Mouse (Mus musculus) urinary bladder, adult 18-20 months (tissue): ENCODE measurements around the gene Mthfd2.
"Not testable (repeated sequence)": the region's sequence is repeated elsewhere in the genome, so short reads cannot be mapped to it uniquely, and the experiment has no call there.

Experiments
- DNase-seq, 2 experiments: peaks; one replicate each; pipeline ENCODE4 v3.0.0; 2022; ENCODE audit warnings: low spot score in 2 of 2, mixed read lengths in 2 of 2

Gene Mthfd2

GRCm38 (mm10) chr6:83325525-83326393 lies at the start of gene Mthfd2, which contains the start of gene Mob1a:
Mthfd2 (minus strand) TSS chr6:83325908.
Mob1a (plus strand) TSS chr6:83326016.
- peak; percentile 92 to 94 for DNase-seq

GRCm38 (mm10) chr6:83373704-83374300 lies 48.1 kb upstream of the Mthfd2 start:
- DNase-seq = no peak

DNA sequence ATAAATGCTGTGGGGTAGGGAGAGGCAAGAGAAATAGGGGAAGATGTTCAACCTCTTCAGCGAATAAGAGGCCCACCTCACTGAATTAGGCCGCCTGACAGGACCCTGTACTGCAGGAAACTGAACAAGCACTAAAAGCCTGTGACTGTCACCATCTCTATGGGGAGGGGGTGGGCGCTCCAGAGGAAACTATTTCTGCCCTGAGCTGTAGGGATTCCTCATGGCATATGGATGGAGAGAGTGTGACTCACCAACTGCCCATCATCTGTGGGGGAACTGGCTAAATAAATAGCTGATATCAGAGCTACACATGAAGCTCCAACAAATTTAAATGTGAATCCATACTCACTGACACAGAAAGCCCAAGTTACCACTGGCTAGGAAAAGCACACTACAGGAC lies 45.6 kb upstream of the Mthfd2 start:
- DNase-seq = no peak

GRCm38 (mm10) chr6:83370316-83370965 lies 44.7 kb upstream of the Mthfd2 start:
- no peak for DNase-seq

DNA sequence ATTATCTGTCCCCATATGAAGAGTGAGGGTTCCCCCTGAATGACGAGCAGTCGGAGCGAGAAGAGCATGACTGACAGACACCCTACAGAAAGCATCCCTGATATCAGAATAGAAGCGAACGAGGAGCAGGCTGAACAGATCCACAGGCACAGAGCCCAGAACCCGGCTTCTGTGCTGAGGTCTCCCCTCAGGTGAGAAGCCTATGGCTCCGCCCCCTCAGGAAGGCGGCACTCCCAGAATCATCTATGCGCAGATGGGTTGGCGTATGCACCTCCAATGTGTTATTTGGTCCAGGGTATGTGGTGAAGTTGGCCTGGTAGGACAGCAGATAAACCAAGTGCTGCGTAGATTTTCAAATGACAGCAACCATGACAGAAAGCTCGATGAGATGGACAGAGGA lies 37.4 kb upstream of the Mthfd2 start:
- no peak for DNase-seq

DNA sequence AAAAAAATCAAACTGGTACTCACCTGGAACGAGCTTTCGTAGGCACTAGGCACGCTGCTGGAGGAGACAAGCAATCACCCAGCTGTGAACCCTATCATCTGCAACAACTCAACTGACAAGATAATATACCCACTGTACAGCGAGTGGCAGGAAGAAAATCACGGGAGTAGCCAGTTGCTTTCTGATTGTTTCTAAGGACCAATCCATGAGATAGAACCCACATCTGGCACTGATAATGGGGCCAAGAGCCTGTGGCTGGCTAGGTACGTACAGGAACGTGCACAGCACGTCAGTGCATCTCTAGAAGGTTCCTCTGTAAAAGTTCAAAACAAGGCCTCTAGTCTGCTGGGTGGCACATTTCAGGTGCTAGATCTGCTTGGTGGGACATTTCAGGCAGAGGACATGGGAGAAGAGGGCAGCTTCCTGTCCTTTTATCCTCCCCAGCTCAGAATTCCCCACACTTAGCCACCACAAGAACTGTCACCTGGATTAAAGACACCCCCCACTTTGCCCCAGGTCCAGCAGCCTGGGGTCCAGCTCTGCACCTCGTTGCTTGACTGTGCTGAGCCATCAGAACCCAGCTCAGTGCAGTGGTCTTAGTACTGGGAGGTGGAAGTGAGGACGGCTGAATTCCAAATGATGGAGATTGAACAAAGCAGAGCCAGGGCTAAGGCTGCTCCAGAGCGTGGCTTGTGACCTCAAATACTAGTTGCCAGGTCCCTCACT lies 36.0 kb upstream of the Mthfd2 start:
- DNase-seq = no peak

GRCm38 (mm10) chr6:83357436-83357835 lies 31.7 kb upstream of the Mthfd2 start:
- DNase-seq = no peak

GRCm38 (mm10) chr6:83356569-83357138 lies 30.9 kb upstream of the Mthfd2 start:
- peak; percentile 56 to 62 for DNase-seq

- no peak for DNase-seq
Observed at GRCm38 (mm10) chr6:83354856-83355781, 29.4 kb upstream of the Mthfd2 start.

DNA sequence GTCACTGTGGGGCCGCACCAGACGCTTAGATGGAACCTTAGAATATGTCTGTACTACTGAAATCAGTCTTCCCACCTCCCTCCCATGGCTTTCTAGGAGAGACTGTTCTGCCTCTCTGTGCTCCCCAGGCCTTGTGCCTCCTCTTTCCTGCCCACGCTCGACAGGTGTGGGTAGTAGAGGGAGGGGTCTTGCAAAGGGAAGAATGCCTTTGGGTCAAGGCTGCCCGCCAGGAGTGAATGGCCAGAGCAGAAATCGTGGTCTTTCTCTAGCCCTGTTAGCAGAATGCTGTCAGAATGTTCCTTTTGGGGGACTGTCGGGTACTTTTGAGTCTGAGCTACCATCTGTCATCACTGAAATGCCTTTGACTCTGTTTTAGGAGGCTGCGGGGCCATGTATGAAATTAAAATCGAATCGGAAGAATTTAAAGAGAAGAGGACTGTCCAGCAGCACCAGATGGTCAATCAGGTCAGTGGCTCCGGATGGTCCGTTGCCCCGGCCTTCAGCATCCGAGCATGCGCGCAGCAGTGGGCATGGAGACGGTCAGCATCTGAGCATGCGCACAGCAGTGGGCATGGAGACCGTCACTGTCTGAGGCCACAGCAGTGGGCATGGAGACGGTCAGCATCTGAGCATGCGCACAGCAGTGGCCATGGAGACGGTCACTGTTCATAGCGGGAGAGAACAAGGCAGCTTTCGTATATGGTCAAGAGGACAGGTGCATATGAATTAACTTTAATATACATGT lies 27.1 kb upstream of the Mthfd2 start:
- DNase-seq = no peak

DNA sequence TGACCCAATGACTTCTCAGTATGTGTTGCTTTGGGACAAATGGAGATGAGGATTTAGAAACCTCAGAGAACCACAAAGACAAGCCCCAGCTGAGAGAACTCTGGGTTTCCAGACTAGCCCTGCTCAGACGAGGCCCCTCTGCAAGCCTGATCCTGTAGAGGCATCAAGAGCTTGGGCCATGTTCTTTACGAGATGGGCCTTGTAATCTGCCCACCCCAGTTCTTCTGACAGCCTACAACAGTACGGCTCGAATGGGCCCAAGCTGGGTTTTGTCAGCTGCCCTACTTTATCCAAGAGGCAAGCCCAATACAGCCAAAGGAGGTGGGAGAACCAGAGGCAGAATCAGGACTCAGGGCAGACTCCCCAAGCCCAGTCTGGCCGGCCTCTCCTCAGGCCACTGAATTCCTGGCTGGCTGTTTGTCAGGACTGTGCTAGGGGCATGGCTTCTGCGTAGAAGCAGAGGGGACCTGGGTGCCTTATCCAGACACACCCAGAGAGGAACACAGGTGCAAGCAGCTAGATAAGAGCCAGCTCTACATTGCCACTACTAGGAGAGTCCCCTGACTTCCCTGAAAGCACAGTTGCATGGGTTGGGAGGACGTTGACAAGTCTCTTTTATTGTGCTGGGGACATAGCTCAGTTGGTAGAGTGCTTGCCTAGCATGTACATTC lies 25.9 kb upstream of the Mthfd2 start:
- no peak for DNase-seq

DNA sequence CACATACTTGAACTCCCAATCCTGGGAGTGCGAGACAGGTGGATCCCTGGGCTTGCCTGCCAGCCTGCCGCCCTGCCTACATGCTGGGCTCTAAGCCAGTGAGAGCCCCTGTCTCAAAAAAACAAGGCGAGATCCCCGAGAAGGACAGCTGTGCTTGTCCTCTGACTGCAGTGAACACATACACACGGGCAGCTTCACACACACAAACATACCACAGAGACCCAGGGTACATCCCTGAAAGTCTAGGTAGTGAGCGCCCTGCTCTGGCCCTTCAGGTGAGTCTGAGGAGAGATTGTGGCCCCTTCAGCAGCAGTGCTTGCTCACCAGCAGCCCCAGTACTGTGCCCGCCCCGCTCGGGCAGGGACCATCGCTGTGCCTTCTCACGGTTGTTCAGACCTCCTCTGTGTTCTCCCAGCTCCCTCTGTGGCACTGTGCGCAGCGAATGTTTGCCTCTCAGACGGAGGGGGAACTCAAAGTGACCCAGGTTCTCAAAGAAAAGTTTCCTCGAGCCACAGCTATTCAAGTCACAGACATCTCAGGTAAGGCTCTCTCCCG lies 25.2 kb upstream of the Mthfd2 start:
- no peak for DNase-seq

DNA sequence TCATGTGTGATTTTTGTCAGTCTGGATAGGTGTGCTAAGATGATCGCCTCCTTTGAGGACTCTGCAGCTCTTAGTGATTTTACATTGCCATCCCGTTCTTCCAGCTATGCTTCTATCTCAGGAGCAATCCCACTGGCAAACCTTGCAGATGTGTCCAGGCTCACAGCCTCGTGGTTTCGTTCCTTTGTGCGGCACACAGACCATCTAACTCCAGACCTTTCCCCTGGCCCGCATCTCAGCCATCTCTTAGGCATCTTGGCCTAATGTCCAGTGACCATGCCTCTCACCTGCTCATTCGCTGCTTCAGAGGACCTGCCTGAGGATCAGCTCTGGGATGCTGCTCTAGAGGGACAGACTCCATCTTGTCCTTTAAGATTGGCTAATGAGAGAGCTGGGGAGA lies 24.5 kb upstream of the Mthfd2 start:
- no peak for DNase-seq

DNA sequence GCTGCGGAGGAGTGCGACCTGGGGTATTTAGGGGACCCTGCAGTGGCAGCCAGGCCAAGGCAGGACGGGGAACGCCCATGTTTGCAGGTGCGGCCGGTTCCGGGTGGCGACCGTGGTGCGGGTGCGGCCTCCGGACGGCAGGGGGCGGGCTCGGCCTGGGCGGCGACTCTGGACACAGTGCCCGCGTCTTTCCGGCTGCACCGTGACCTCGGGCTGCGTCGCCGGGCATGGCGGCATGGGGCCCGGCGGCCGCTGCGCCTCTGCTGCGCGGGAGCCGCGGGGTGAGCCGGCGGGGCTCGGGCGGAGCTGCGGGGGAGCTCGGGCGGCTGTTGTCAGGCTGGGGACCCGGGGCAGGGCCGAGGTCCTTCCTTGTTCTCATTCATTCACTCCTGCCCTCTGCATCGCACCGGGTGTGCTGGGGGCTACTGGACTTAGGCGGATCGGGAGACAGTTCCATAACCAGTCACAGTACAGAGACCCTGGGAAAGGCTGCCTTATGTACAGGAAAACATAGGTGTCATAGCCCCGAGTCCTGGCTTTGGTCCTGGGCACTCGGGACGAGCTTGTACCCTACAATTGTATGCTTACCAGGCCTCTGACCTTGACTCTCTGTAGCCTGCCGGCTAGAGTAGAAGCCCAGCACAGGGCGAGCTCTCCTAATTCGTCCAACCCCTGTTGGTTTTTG lies 23.7 kb upstream of the Mthfd2 start:
- peak; percentile 85 to 98 for DNase-seq

DNA sequence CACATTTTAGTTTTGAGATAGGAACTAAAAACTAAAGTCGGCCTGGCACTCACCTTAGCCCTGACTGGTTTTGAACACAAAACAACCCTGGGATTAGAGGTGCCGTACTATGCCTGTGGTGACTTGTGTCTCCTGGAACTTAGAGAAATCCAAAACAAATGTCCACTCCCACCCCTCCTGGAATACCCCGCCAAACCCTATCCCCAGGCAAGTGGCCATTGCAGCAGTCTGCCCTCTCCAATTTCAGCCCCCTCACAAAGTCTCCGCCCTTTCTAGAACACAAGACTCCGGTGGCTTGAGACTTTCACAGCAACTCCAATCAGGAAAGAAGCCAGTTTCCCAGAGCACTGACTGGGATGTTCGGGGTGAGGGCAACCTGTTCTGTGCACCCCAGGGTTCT lies 23.2 kb upstream of the Mthfd2 start, which contains the start of gene Bola3:
TSS of gene Bola3 (plus strand) at position 275 of the 400 bp plus-strand sequence.
- DNase-seq = no peak

DNA sequence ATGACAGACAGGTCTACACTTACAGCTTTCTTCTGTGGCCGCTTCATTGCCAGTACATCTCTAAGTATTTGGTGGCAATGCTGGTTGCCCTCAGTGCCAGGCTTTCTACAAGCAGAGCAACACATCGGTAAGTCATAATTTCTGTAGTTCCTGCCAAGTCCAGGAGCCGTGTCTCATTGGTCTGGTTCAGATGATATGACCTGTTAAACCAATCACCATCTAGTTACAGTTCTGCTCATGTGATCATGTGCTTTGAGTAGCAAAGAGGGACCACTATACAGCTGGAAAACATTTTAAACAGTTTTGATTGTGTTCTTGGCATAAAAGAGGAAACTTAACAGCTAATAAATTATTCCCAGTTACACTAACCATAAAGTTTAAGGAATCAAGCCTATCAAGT lies 22.2 kb upstream of the Mthfd2 start:
- DNase-seq = no peak

GRCm38 (mm10) chr6:83345285-83345684 lies 19.6 kb upstream of the Mthfd2 start:
- DNase-seq = not testable (repeated sequence)

- no peak for DNase-seq
Observed at GRCm38 (mm10) chr6:83342957-83343356, 17.2 kb upstream of the Mthfd2 start.
